Mouse (Mus musculus) neural tube, embryonic 11.5 days (tissue): Measurements from ENCODE around the gene Ttn. TPM values are rescaled to one million over a fixed set of nuclear protein-coding genes. Genes with fewer than 3 reads are reported as not detected.
"Not testable (repeated sequence)": the region's sequence is repeated elsewhere in the genome, so short reads cannot be mapped to it uniquely, and the experiment has no call there.

Source experiments
- ATAC-seq: fragments of 200-750 bp; cut with Nextera tagmentation; 2 replicates; pipeline ENCODE4 v1.8.0; 2017; ENCODE audit warnings: moderate number of reproducible peaks, mild to moderate bottlenecking, moderate TSS enrichment, moderate library complexity; ENCODE audit not compliant: insufficient read depth, low FRiP score, low TSS enrichment
- DNase-seq: peaks from one replicate; pipeline ENCODE4 v3.0.0-alpha.2; 2015; ENCODE audit warnings: low spot score
- H3K27ac ChIP-seq: fragments of 300-500 bp; sonication (generic); 2 replicates; pipeline ENCODE4 v1.5.1; 2014; ENCODE audit warnings: low read depth, mild to moderate bottlenecking, low read length
- H3K27me3 ChIP-seq: fragments of 300-500 bp; sonication (generic); 2 replicates; pipeline ENCODE4 v1.6.1; 2014; ENCODE audit warnings: mild to moderate bottlenecking, low read length, mixed read lengths; ENCODE audit not compliant: control insufficient read depth, insufficient read depth
- H3K36me3 ChIP-seq: fragments of 300-500 bp; sonication (generic); 2 replicates; pipeline ENCODE4 v1.6.1; 2014; ENCODE audit warnings: mild to moderate bottlenecking, low read length, moderate library complexity, mixed read lengths; ENCODE audit not compliant: control insufficient read depth, insufficient read depth
- H3K4me1 ChIP-seq: fragments of 300-500 bp; sonication (generic); 2 replicates; pipeline ENCODE4 v1.6.1; 2014; ENCODE audit warnings: low read length, mixed read lengths; ENCODE audit not compliant: control insufficient read depth, insufficient read depth
- H3K4me2 ChIP-seq: fragments of 300-500 bp; sonication (generic); 2 replicates; pipeline ENCODE4 v1.6.1; 2014; ENCODE audit warnings: low read depth, mild to moderate bottlenecking, moderate library complexity
- H3K4me3 ChIP-seq: fragments of 300-500 bp; sonication (generic); 2 replicates; pipeline ENCODE4 v1.5.1; 2014; ENCODE audit warnings: low read depth, low read length
- H3K9ac ChIP-seq: fragments of 300-500 bp; sonication (generic); 2 replicates; pipeline ENCODE4 v1.6.1; 2014; ENCODE audit warnings: mild to moderate bottlenecking, low read length
- H3K9me3 ChIP-seq: fragments of 300-500 bp; sonication (generic); 2 replicates; pipeline ENCODE4 v1.6.1; 2016; ENCODE audit warnings: low read length; ENCODE audit not compliant: control insufficient read depth
- WGBS: fragments of 180-500 bp; shearing (Covaris S2); extraction: QIAGEN DNeasy Blood & Tissue Kit; methylation state at CpG from one replicate; pipeline ENCODE4 v1.1.7; 2014; 5-methylcytosine and 5-hydroxymethylcytosine counted together
- polyA plus RNA-seq: library from polyadenylated mRNA; unstranded; fragments of >200 nt; fragmentation: Nextera tagmentation; extraction: Ambion mirVana; gene quantifications from 2 replicates; pipeline ENCODE4 v1.2.1, GENCODE M21; 2014

The Ttn gene
- 14.6 and 19.7 TPM in 2 replicates for polyA plus RNA-seq

- H3K4me2 ChIP-seq, result no peak within 1 kb of the TSS
- H3K9ac ChIP-seq, result no peak within 1 kb of the TSS
- DNase-seq (no peak), ATAC-seq (no peak)
- H3K27ac ChIP-seq, result no peak within 1 kb of the TSS
- no peaks in the 10 kb centered on the region for H3K9me3 ChIP-seq
- H3K27me3 ChIP-seq, result no peaks in the 10 kb centered on the region
- no peaks in the 10 kb centered on the region for H3K36me3 ChIP-seq
- 82% methylated on average over 18 of the region's 18 CpGs for WGBS
- no peaks in the 10 kb centered on the region for H3K4me1 ChIP-seq
- no peak within 1 kb of the TSS for H3K4me3 ChIP-seq
These were observed at the start of gene Ttn for GRCm38 (mm10) chr2:76982391-76983145. Gene Ttn (minus strand): TSS chr2:76982547.

- 95% methylated on average over 2 of the region's 2 CpGs for WGBS
These were observed 38.3 kb upstream of the Ttn start for GRCm38 (mm10) chr2:77020649-77021048.

GRCm38 (mm10) chr2:77017735-77018134, 35.4 kb upstream of the Ttn start:
- WGBS, result 76% methylated on average over 4 of the region's 4 CpGs
- DNase-seq (no peak), ATAC-seq (no peak)
- Histone ChIP-seq H3K4me1 (no peaks in the 10 kb centered on the region), H3K9ac (no peak overlapping the region), H3K4me3 (no peak overlapping the region), H3K4me2 (no peak overlapping the region), H3K36me3 (no peaks in the 10 kb centered on the region), H3K27me3 (no peaks in the 10 kb centered on the region), H3K9me3 (no peaks in the 10 kb centered on the region), H3K27ac (no peak overlapping the region)

More at GRCm38 (mm10) chr2:77020649-77021048, 38.3 kb upstream of the Ttn start:
- no peak overlapping the region for H3K4me3 ChIP-seq
- DNase-seq, result no peak
- ATAC-seq, result no peak
- no peaks in the 10 kb centered on the region for H3K9me3 ChIP-seq
- no peaks in the 10 kb centered on the region for H3K36me3 ChIP-seq
- no peak overlapping the region for H3K27ac ChIP-seq
- no peak overlapping the region for H3K4me2 ChIP-seq
- H3K4me1 ChIP-seq, result no peaks in the 10 kb centered on the region
- no peak overlapping the region for H3K9ac ChIP-seq
- no peaks in the 10 kb centered on the region for H3K27me3 ChIP-seq

GRCm38 (mm10) chr2:77013449-77013848, 31.1 kb upstream of the Ttn start:
- H3K9me3 ChIP-seq, DNase-seq, H3K4me3 ChIP-seq, H3K4me2 ChIP-seq, ATAC-seq, H3K36me3 ChIP-seq, H3K27ac ChIP-seq, H3K9ac ChIP-seq, H3K27me3 ChIP-seq, H3K4me1 ChIP-seq: not testable (repeated sequence)
- 88% methylated on average over 6 of the region's 6 CpGs for WGBS

- H3K9ac ChIP-seq, result no peak overlapping the region
- no peak for DNase-seq
- no peaks in the 10 kb centered on the region for H3K9me3 ChIP-seq
- ATAC-seq, result no peak
- no peaks in the 10 kb centered on the region for H3K4me1 ChIP-seq
- H3K4me2 ChIP-seq, result no peak overlapping the region
- H3K36me3 ChIP-seq, result no peaks in the 10 kb centered on the region
- no peak overlapping the region for H3K4me3 ChIP-seq
- no peak overlapping the region for H3K27ac ChIP-seq
- H3K27me3 ChIP-seq, result no peaks in the 10 kb centered on the region
- WGBS, result 61% methylated on average over 5 of the region's 5 CpGs
These were observed 29.6 kb upstream of the Ttn start for GRCm38 (mm10) chr2:77011981-77012380.

GRCm38 (mm10) chr2:77007015-77007414, 24.7 kb upstream of the Ttn start:
- Histone ChIP-seq H3K4me1 (no peaks in the 10 kb centered on the region), H3K4me3 (no peak overlapping the region), H3K27ac (no peak overlapping the region), H3K27me3 (no peaks in the 10 kb centered on the region), H3K36me3 (no peaks in the 10 kb centered on the region), H3K9ac (no peak overlapping the region), H3K4me2 (no peak overlapping the region), H3K9me3 (no peaks in the 10 kb centered on the region)
- ATAC-seq (no peak), DNase-seq (no peak)
- WGBS, result 76% methylated on average over 7 of the region's 7 CpGs

GRCm38 (mm10) chr2:77003148-77003547, 20.8 kb upstream of the Ttn start:
- H3K4me1 ChIP-seq, result no peaks in the 10 kb centered on the region
- no peak overlapping the region for H3K9ac ChIP-seq
- 79% methylated on average over 2 of the region's 2 CpGs for WGBS
- DNase-seq (no peak), ATAC-seq (no peak)
- no peaks in the 10 kb centered on the region for H3K9me3 ChIP-seq
- no peak overlapping the region for H3K4me2 ChIP-seq
- H3K4me3 ChIP-seq, result no peak overlapping the region
- H3K27me3 ChIP-seq, result no peaks in the 10 kb centered on the region
- H3K36me3 ChIP-seq, result no peaks in the 10 kb centered on the region
- H3K27ac ChIP-seq, result no peak overlapping the region

GRCm38 (mm10) chr2:76998351-76998750, 16.0 kb upstream of the Ttn start:
- H3K4me2 ChIP-seq, result no peak overlapping the region
- H3K27ac ChIP-seq, result no peak overlapping the region
- H3K4me1 ChIP-seq, result no peaks in the 10 kb centered on the region
- DNase-seq (no peak), ATAC-seq (no peak)
- WGBS, result 71% methylated on average over 5 of the region's 5 CpGs
- H3K4me3 ChIP-seq, result no peak overlapping the region
- no peaks in the 10 kb centered on the region for H3K9me3 ChIP-seq
- no peak overlapping the region for H3K9ac ChIP-seq
- no peaks in the 10 kb centered on the region for H3K27me3 ChIP-seq
- no peaks in the 10 kb centered on the region for H3K36me3 ChIP-seq

- Histone ChIP-seq H3K4me2 (no peak overlapping the region), H3K4me3 (no peak overlapping the region), H3K27me3 (no peaks in the 10 kb centered on the region), H3K36me3 (no peaks in the 10 kb centered on the region), H3K9me3 (no peaks in the 10 kb centered on the region), H3K27ac (no peak overlapping the region), H3K9ac (no peak overlapping the region), H3K4me1 (no peaks in the 10 kb centered on the region)
- WGBS, result 68% methylated on average over 5 of the region's 5 CpGs
- ATAC-seq (no peak), DNase-seq (no peak)
These were observed 10.3 kb upstream of the Ttn start for GRCm38 (mm10) chr2:76992493-76993201.
